Mouse (Mus musculus) limb, embryonic 10.5 days (tissue): ENCODE results near the gene Serpinb9d. TPM values are rescaled to one million over a fixed set of nuclear protein-coding genes. Genes with fewer than 3 reads are reported as not detected.
"Not testable (repeated sequence)": the region's sequence is repeated elsewhere in the genome, so short reads cannot be mapped to it uniquely, and the experiment has no call there.

Experiments
- DNase-seq: peaks from one replicate; pipeline ENCODE4 v3.0.0-alpha.2; 2017; ENCODE audit warnings: low spot score
- H3K27ac ChIP-seq: fragments of 300-500 bp; sonication (generic); 2 replicates; pipeline ENCODE4 v1.5.1; 2016; ENCODE audit warnings: mild to moderate bottlenecking
- H3K27me3 ChIP-seq: fragments of 300-500 bp; sonication (generic); 2 replicates; pipeline ENCODE4 v1.6.1; 2016; ENCODE audit warnings: low read depth, mild to moderate bottlenecking; ENCODE audit not compliant: poor library complexity, severe bottlenecking
- H3K36me3 ChIP-seq: fragments of 300-500 bp; sonication (generic); 2 replicates; pipeline ENCODE4 v1.6.1; 2016; ENCODE audit warnings: mild to moderate bottlenecking, moderate library complexity
- H3K4me1 ChIP-seq: fragments of 300-500 bp; sonication (generic); 2 replicates; pipeline ENCODE4 v1.6.1; 2016
- H3K4me3 ChIP-seq: fragments of 300-500 bp; sonication (generic); 2 replicates; pipeline ENCODE4 v1.5.1; 2016; ENCODE audit warnings: mild to moderate bottlenecking, moderate library complexity
- H3K9me3 ChIP-seq: fragments of 300-500 bp; sonication (generic); replicated peaks from 2 replicates; pipeline ENCODE4 v1.6.1; 2016; ENCODE audit warnings: mild to moderate bottlenecking
- WGBS: fragments of 180-500 bp; shearing (Covaris S2); methylation state at CpG from one replicate; pipeline ENCODE4 v1.1.7; 2016; 5-methylcytosine and 5-hydroxymethylcytosine counted together
- polyA plus RNA-seq: library from polyadenylated mRNA; unstranded; fragments of >200 nt; fragmentation: Nextera tagmentation; extraction: Ambion mirVana; gene quantifications from 2 replicates; pipeline ENCODE4 v1.2.1, GENCODE M21; 2016

Serpinb9d gene
- not detected in 2 replicates for polyA plus RNA-seq

DNA sequence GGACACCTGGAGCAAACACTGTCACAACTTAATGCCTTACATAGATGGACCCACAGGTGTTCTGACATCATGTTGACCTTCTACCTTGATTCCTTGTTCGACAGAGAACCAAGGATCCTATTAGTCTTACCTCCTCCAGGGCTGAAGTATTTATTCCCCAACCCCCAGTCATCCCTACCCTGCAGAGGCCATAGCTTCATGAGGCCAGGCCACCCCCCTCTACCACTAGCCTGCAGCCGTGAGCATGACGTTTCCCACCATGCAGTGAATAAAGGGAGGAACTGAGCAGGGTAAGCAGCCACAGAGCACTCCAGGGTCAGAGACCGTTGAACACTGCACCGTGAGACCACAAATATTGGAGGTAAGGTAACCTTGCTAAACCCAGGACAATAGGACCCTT, at the start of gene Serpinb9d:
Serpinb9d (plus strand) TSS at position 301 of the 400 bp plus-strand sequence.
- no peak for DNase-seq
- Histone ChIP-seq H3K27ac (no peak within 1 kb of the TSS), H3K9me3 (no peaks in the 10 kb centered on the region), H3K36me3 (no peaks in the 10 kb centered on the region), H3K4me1 (no peaks in the 10 kb centered on the region), H3K27me3 (no peaks in the 10 kb centered on the region), H3K4me3 (no peak within 1 kb of the TSS)
- 84% methylated on average over 5 of the region's 5 CpGs for WGBS

DNA sequence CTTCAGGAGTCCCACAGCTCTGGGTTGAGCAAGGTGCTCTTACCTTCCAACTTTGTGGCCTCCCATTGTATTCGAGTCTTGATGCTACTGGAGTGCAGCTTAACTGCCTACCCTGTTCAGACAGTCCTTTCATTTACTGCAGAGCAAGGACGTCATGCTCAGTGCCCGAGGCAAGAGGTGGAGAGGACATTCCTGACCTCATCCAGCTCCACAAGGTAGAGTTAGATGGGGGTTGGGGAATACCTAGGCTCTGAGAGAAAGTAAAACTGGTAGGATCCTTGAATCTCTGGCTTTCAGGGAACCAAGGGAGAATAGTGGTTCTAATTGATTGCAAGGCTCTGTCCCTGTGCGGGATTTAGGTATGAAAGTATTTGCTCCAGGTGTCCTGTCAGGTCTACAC, 33.1 kb upstream of the Serpinb9d start, which contains the start of gene Serpinb9c:
Serpinb9c (minus strand) TSS at position 101 of the 400 bp plus-strand sequence.
- Histone ChIP-seq H3K27ac (no peak within 1 kb of the TSS), H3K4me1 (no peaks in the 10 kb centered on the region), H3K9me3 (no peaks in the 10 kb centered on the region), H3K36me3 (no peaks in the 10 kb centered on the region), H3K4me3 (no peak within 1 kb of the TSS), H3K27me3 (no peaks in the 10 kb centered on the region)
- WGBS = 82% methylated on average over 4 of the region's 4 CpGs
- DNase-seq = no peak

DNA sequence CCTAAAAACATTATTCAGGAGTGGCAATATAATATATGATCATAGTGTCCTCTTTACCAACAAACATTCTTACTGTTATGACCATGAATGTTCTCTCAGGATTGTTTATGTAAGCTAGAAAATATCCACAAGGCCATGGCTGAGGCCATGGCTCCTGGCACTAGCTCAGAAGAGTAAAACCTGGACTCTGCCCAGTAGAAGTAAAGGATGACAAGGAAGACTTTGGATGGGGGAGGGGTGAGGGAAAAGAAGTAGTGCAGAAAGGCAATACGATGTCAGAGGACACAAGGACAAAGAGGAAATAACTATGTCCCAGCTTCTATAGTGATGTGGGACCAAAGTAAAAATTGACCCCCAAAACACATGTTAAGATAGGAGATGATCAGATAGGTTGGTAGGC, 2.3 kb upstream of the Serpinb9d start:
- not testable (repeated sequence) for H3K27me3 ChIP-seq, DNase-seq, H3K4me3 ChIP-seq, H3K27ac ChIP-seq, H3K4me1 ChIP-seq, H3K9me3 ChIP-seq, H3K36me3 ChIP-seq
- 89% methylated on average over 1 of the region's 1 CpGs for WGBS

DNA sequence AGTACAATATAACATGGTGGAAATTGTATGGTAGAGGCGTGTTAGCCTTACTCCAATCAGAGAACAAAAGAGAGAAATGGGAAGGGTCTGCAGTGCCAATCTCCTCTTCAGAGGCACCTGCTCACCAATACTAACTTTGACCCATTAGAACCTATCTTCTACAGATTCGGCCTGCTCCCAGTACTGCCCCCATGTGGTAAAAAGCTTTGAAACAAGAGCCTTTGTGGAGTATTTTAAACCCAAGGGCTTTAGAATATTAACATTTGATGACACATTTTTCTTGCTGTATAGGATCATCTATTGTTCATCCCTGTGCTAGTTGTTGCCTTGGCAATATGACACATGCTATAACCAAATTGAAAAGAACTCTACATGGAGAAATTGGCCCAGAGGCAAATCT, 7.0 kb downstream of the Serpinb9d start:
- Histone ChIP-seq H3K27me3 (no peaks in the 10 kb centered on the region), H3K9me3 (no peaks in the 10 kb centered on the region), H3K4me3 (no peak overlapping the region), H3K4me1 (no peaks in the 10 kb centered on the region), H3K27ac (no peak overlapping the region), H3K36me3 (no peaks in the 10 kb centered on the region)
- 60% methylated on average over 2 of the region's 2 CpGs for WGBS
- no peak for DNase-seq

DNA sequence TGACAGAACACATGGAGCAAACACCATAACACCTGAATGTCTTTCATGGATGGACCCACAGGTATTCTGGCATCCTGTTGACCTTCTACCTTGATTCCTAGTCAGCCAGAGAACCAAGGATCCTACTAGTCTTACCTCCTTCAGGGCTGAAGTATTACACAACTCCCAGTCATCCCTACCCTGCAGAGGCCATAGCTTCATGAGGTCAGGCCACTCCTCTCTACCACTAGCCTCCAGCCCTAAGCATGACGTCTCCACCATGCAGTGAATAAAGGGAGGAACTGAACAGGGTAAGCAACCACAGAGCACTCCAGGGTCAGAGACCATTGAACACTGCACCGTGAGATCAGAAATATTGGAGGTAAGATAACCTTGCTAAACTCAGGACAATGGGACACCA, 56.6 kb downstream of the Serpinb9d start, which contains the start of gene Serpinb9e:
Serpinb9e (plus strand) TSS at position 301 of the 400 bp plus-strand sequence.
- not testable (repeated sequence) for H3K4me3 ChIP-seq, H3K27ac ChIP-seq, H3K9me3 ChIP-seq, H3K4me1 ChIP-seq, DNase-seq, H3K27me3 ChIP-seq, H3K36me3 ChIP-seq
- 91% methylated on average over 2 of the region's 2 CpGs for WGBS

Other genes starting within 250 kb of the Serpinb9d start
- 0.33 and 0.50 TPM in 2 replicates for gene Serpinb6b, start 227.8 kb upstream of the Serpinb9d start, polyA plus RNA-seq
- gene Serpinb9, start 189.7 kb upstream of the Serpinb9d start, polyA plus RNA-seq = 0.84 and 1.0 TPM in 2 replicates
- not detected in 2 replicates for gene Serpinb9b, start 165.5 kb upstream of the Serpinb9d start, polyA plus RNA-seq
- not detected in 2 replicates for gene Serpinb1b, start 114.4 kb upstream of the Serpinb9d start, polyA plus RNA-seq
- gene Serpinb9c, start 33.2 kb upstream of the Serpinb9d start, polyA plus RNA-seq = not detected in 2 replicates
- not detected in 2 replicates for gene Serpinb9e, start 56.7 kb downstream of the Serpinb9d start, polyA plus RNA-seq
- not detected in 2 replicates for gene Serpinb9f, start 131.1 kb downstream of the Serpinb9d start, polyA plus RNA-seq
- not detected in 2 replicates for gene Gm11397, start 202.8 kb downstream of the Serpinb9d start, polyA plus RNA-seq